Mouse (Mus musculus) heart, adult 8-10 months (tissue): ENCODE results near the gene Pou3f3. TPM values are rescaled to one million over a fixed set of nuclear protein-coding genes. Genes with fewer than 3 reads are reported as not detected.

ENCODE experiments used
- DNase-seq: peaks from one replicate; pipeline ENCODE4 v3.0.0; 2022; ENCODE audit warnings: low spot score
- total RNA-seq, 4 experiments: library from RNA; stranded (reverse); gene quantifications; 2 replicates each; pipeline ENCODE4 v1.2.4; 2022

Gene Pou3f3
- total RNA-seq: under 1 TPM in 1 of 4 experiments, not detected in 3; 0.09 TPM

DNA sequence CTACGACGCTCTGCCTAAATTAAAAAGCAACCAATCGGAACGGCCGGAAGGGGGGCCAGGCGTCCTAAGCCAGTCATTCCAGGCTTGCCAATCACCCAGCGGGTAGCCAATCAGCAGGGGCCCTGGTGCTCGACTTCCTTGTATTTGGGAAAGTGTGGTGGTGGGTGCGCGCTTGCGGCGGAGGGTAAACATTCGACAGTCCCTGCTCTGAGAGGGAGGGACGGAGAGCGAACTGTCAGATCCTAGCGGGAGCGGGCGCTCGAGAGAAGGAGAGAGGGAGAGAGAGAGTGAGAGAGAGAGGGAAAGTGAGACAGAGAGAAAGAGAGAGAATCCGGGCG lies at the start of gene Pou3f3:
Gene Pou3f3, plus strand, starts transcription at position 191 of the 338 bp plus-strand sequence.
- DNase-seq: no peak

DNA sequence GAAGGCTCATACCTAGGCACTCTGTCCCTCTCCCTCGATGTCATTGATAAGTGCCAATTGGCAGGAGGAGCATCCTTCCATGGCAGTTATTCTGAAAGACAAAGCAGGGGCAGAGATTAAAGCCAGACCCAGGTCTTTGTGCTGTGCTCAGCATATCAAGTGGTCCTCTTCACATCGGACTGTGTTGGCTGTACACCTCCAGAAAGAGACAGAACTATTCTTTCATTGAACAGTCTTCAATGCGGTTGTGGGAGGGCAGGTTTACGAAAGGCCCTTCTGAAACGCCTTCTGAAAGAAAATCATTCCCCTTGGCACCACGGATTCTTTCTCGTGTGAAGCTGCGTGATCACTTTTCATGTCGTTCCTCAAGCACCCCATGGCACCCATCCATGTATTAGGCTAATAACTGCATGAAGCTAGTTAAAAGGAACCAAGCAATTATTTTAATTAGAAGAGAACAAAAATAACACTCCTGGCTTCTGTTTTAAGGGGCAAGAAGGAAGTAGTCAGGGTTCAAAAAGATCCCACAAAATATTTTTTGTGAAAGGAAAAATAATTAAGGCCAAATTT lies 47.1 kb upstream of the Pou3f3 start:
- DNase-seq: no peak

DNA sequence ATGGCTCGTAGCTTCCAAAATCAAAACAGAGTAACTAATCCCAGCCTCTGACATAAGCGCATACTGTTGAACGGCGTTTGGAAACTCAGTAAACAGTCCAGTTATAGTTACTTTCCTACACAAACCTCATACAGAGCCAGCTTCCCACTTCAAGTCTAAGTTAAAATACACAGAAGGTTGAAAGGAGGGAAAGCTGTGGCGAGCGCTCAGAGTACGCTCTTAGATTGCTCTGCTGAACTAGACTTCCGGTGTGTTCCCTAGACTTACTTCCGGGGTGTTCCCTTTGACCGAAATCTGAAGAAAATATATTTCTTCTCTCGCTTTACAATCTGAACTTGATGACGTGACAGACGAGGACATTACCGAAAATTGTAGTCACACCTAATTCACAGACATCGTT lies 44.1 kb upstream of the Pou3f3 start:
- no peak for DNase-seq

DNA sequence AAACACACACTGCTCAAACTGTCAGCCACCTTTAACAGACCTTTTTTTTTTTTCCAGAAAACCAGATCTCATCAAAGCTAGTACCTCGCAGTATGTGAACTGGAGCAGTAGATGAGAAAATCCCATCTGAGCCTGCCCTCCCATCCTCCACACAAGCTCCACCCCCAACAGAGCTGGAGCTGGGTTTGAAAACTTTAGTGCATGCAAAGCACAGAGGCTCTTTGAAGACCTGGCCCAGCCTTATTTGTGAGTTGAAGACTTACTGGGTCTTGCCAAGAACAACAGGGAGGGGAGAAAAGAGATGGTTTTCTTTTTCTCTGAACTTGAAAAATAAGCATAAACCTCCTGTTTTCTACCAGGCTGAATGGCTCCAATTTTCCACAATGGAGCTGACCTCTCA lies 28.0 kb upstream of the Pou3f3 start:
- no peak for DNase-seq

DNA sequence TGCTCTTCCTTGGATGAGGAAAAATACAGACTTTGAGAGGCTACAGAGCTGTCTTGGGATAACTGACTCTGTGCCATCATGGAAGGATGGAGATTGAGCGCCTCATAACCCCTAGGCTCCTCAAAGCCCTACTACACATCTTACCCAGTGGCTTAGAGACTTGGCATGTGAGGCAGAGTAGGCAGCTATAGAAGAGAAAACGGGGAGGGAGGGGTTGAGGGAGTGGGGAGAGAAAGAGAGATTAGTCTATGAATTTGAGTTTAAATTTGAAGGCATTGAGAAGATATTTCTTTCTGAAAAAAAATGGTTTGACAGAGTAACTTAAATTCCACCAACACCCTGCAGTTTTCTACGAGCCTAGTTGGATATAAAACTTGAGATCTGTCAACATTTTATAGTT lies 14.9 kb upstream of the Pou3f3 start:
- DNase-seq: no peak

DNA sequence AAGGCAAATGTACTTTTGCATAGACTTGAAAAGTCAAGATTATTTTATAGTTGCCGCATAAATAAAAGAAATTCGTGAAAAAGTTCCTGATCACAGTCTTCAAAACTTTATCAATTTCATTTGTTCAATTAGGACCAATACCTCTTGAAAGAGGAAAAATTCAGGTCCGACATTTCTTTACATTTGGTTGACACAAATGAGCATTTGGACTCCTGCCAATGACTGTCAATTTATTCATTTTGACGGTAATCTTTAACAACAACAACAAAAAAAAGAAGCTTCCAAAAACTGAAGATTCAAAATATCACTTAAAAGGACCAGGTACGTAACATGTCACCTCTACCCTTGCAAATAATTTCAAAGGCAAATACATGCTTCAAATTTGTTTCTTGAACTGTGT lies 13.8 kb upstream of the Pou3f3 start:
- DNase-seq: no peak

DNA sequence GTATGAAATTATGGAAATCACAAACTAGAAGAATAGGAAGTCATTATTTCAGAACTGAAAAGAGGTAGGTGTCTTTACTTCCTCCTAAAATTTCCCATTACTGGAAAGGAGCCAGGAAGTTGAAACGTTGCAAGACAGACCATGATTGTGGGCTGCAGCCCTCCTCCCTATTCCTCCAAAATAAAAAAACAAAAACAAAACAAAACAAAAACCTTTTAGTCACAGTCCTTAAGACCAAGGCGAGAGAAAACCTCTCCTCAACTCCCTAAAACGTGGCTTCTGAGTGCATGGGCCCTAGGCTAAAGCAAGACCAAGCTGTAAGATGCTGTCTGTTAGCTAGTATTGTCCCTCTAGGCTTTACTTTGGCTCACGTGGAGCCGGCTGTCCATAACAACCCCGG lies 11.7 kb upstream of the Pou3f3 start:
- DNase-seq: no peak

DNA sequence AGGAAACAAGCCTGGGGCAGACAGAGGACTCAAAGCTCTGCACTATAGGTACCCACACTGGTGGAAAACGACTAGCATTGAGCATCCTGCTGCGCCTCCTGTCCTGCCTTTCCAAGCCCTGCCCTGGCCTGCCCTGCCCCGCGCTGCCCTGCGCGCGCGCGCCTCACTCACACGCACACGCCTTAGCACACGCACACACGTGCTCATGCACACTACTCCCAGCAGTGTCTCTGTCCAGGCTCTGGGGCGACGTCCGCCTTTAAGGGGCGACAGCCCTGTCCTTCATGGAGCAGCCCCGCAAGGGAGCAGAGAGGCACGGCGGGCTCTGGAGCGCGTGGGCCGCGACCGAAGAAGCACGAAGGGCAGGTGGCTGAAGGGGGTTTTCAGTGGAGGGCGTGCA lies 11.2 kb upstream of the Pou3f3 start:
- DNase-seq: no peak

DNA sequence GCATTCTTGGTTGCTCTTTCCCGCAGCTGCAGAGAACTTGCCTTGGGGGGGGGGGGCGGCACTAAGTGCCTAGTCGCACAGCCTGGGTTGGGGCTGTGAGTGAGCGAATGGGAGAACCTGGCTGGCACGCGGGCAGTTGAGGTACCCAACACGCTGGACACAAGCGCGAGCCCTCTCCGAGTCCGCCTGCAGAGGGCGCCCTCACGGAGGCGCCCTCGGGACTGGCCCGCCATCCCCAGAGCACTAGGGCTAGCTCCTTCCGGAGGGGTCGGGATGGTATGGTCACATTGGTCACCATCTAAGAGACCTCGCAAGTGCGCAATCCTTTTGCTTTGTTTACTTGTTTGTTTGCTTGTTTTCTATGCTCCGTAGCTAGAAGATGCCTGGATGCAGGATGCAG lies 10.8 kb upstream of the Pou3f3 start:
- DNase-seq: no peak

DNA sequence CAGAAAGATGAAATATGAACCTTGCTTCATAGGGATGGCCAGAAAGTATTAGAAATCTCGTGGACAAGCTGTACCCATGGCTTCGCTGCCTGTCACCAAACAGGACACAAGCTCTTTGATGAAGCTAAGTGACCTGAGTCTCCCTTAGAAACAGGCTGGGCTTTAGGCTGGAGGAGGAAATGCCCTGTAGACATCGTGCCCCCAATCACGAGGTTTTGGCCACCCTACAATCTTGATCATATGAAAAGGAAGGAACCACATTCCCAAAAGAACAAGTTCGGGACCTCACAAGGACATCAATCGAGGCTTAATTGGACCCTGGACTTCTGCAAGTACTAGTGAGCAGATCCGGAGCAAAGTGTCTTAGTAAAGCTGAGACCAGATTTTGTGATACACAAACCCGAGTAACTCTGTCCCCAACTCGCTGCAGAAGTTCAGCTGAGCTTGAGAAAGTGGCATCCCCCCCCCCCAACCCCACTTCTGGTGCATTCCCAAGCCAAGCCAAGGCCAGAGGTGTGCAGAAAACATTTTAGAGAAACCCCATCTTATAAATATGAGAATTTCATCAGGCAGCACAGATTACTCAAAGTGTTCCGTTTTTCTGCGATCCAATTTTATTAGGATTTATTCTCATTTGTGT lies 10.1 kb upstream of the Pou3f3 start:
- no peak for DNase-seq

DNA sequence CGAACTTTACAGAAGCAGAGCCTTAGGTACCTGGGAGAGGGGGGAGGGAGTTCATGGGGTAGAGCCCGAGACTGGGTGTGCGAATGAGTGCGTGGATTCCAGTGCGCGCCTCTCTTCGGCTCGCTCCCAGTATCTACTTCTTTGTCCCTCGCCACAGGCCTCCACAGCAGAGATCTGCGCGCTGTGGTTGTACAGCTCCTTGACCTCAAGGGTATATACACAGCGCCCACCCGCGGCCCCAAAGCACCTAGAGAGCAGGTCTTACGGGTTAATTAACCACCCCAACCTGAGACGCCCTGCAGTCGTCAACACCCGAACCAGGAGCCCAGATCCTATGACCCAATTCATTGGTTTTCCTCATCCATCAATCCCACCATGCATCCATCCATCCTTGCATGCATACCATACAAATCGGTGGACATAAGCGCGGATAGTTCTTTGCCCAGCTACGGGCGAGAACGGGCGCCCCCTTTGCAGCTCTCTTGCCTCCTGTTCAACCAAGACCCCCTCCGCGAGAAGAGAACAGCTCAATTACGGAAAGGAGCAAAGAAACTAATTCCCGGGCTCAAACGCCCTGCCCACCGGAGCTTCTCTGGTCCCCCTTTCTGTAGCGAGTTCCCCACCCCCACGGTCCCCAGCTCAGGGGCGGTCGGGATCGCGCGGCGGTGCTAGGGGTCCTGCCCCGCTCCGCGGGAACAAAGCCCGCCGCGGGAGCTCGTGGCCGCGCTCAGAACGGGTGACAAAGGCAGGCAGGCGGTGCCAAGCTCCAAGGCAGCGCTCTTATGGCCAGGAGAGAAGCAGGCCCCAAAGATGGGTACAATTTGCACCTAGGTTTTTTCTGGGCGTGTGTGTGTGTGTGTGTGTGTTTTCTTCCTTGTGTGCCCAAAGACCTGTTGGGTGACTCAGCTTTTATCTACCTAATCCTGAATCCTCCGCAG lies 9.1 kb upstream of the Pou3f3 start:
- no peak for DNase-seq

DNA sequence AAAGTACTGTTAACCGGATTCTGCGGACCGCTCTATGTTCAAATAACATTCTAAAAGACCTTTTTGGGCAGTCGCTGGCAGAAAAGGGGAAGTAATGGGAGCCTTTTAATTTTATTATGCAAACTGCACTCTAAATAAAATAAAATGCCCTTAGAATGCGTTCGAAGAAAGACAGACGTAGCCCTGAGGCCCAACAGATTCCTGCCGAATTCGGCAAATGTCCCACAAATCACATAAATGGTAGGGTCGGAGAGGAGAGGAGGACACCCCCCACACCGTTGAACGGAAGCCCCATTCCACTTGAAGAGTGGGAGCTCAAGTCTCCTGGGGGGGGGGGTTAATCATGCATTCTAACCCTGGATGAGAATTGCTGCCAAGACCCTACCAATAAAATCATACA lies 8.3 kb upstream of the Pou3f3 start:
- no peak for DNase-seq

DNA sequence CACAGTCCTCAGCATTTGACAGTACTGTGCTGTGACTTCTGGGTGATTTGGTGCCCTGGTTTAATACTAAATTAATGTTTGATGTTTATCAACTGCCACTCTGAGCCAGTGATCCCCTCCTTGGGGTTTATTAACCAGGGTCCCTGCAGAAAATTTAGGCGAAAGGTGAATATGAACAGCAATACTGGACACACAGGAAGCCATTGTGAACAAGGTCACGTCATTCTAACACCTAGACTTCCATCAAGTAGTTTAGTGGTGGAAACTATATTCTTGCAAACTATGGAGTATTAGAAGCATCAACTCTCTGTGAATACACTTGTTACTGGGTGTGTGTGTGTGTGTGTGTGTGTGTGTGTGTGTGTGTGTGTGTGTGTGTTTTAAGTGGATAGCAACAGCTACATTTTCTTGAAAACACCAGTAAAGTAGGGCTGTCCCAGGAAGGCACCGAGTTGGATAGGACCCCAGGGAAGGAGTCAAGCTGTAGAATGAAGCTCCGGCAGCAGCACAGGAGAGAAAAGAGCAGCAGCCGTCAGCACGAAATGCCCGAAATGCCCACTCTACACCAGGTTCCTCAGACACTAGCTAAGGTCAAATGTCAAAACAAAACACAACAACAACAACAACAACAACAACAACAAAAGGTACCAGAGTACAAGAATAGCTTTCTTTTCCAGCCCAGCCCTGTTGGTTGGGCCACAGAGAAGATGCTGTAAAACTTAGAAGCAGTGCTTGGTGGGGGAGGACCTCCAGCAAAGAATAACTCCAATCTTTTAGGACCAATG lies 7.6 kb upstream of the Pou3f3 start:
- DNase-seq: no peak

DNA sequence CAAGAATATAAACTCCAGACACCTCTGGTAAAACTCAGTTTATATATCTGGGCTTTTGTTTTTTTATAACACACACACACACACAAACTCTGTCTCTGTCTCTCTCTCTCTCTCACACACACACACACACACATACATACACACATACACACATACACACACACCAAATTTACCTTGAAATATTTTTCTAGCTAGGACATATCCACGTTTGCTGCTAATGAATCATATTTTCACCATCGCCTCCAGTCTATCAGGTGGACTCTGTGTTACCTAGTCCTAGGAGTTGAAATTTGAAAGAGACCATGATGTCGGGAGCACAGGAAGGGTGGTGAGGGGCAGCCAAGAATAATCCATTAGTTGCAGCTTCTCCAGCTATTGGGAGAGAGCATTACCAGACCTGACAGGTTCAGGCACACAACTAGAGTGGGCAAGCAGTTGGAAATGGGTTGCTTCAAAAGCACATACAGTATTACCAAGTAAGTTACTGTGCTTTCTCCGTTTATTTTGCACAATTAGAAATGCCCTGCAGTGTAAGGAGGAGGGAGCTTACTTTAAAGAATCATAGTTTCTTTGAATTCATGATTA lies 6.9 kb upstream of the Pou3f3 start:
- DNase-seq: no peak

DNA sequence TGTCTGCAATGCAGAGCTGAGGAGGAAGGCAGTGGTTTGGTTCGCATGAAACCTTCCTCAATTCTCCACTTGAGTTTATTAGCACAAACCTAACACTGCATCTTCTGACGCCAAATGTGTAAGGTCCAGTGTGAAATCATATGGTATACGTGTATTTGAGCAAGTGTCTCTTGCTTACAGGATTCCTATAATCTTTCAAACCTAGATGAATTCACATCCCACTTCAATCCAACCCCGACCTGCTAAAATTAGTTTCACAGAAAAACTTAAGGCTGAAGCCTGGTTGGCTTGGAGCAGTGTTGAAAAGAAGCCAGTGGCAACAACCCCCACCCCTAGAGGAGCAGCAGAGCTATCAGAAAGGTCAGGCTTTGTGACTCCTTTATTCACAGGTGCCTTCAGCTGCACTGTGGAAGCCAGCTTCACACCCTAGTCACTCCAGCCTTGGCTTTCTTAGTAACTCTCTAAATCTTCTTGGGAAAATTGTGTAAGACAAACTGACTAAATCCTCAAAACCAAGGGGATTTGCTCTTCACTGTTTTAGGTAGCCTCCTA lies 5.5 kb upstream of the Pou3f3 start:
- no peak for DNase-seq

DNA sequence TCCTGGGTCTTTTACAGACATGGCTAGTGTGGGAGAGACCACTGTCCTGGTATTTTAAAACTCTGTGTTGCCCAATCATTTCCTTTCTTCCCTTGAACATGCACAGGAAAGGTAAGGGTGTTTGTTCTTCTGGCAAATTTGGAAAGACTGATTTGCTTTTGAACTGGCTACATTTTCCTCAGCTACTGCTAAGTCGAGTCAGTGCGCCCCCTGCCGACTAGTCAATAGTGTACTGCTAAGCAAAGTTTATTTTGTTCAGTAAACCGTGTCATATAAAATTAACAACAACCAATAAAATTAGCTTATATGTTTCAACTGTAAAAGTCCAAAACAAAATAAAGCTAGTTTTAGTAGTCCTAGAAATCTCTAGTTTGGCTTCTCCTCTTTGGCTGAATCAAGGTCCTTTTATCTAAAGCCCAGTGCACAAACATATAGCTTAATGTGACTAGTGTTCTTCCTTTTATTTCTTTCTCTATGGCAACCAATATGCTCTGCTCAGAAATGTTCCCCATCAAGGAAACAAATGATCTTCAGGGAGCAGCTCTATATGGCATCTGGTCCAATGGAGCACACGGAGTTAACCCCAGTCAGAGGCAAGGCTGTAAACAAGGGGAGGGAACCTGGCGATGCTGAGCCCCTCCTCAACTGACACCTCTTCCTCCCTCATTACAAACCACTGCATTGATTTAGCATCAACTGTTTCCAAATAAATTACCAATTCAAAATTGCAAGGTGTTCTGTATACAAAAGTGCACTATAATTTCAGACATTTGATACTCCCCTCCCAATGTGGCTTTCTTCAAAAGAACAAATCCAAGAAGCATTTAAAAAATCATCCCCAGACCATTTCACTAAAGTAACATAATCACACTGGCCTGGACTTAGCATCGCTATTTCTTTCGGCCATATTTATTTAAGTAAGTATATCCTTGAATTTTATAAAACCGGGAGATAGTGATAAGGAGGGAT lies 4.1 kb upstream of the Pou3f3 start:
- peak; percentile 45 for DNase-seq

DNA sequence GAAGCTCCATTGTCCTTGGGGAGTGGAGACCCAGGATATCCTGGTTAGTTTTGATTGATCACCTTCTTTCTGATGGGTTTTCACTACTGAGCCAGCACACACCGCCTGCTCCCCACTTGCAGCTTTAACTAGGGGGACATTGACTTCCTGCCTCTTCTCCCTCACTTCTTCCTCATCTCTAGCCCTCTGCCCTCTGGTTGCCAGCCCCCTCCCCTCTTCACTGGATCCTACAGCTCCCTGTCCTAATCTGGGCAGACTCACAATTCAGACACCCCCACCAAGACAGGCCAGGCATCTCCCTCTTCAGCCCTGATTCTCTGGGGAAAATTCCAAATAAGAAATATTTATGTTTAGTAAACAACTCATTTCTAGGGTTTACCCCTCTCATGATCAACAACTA lies 3.3 kb upstream of the Pou3f3 start:
- no peak for DNase-seq

DNA sequence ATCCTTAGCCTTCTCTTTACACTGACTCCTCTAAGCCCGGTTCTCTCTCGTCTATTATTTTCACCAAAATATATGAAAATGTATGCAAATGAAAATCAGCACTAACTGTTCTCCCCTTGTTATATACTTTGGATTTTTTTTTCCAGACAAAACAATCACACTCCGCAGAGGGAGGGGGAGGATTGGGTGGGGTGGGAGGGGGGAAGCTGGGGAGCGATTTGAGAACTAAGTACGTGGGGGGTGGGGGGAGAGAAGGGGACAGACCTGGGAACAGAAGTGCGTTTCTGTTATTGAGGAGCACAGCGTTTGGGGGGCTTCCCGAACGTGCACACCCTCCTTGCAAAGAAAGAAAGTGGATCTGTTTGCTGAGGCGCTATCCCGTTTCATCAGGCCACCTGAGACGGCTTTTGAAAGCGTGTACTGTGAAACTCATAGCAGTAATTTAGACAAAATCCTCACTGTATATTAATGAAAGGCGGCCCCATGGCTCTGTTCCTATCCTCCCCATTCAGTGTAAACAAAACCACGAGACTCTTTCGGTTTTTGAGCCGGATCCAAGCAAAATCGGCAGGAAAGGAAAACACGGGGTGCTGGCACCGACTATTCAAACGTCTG lies 2.4 kb upstream of the Pou3f3 start:
- no peak for DNase-seq

DNA sequence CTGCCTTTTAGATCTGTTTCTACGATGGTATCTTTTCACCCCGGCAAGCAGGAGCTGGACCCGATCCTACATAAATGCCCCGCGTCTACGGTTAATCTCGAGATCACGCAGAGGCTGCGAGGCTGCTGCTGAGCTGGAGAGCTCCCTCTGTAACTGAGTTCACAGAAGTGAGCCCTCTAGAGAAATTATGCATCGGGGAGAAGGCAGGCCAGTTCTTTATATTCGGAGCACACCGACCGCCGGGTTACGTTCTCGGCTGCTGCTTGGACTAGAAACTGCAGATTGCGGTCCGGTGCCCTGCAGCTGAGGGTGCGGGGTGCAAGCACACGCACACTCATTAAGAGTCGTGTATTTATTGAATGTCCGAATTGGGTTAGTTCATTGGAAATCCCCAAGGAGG lies 1.7 kb upstream of the Pou3f3 start:
- DNase-seq: no peak

DNA sequence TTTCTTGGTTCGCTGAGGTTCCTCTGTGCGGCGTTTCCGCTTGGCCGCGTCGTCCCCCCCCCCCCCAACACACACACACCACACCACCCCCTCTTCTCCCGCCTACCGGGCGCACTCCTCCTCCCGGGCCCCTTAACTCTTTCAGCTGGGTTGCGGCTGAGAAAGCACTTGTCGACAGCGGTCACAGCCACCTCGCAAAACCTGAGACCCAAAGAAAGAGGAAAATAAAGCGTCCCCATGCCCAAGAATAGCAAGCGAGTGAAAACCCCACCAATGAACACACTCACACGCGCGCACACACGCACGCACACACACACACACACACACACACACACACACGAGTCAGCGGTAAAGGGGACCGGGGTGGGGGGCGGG lies 1.3 kb upstream of the Pou3f3 start:
- no peak for DNase-seq
